Mouse (Mus musculus): Measurements from ENCODE around the gene Olfr522.

Gene Olfr522

GRCm38 (mm10) chr7:140115583-140116328 lies 48.8 kb downstream of the Olfr522 start, which contains the start of gene Paox:
Paox (plus strand) TSS chr7:140115799.
- DNase-seq (ENCODE audit: low spot score in 2 of 2), result peak in 1 of 2 experiments; percentile 46

- no peak for DNase-seq (ENCODE audit: low spot score in 2 of 2)
Observed at GRCm38 (mm10) chr7:140111943-140112342, 52.6 kb downstream of the Olfr522 start.
